Mouse (Mus musculus) midbrain, embryonic 13.5 days (tissue): Measurements from ENCODE around the gene Calhm2. TPM values are rescaled to one million over a fixed set of nuclear protein-coding genes. Genes with fewer than 3 reads are reported as not detected.
A peak's percentile ranks its signal among the peaks of the same experiment; 100 is the strongest.
"Not testable (repeated sequence)": the region's sequence is repeated elsewhere in the genome, so short reads cannot be mapped to it uniquely, and the experiment has no call there.

Experiments
- ATAC-seq: fragments of 200-750 bp; cut with Nextera tagmentation; 2 replicates; pipeline ENCODE4 v1.8.0; 2017; ENCODE audit warnings: mild to moderate bottlenecking, moderate TSS enrichment, moderate library complexity
- H3K27ac ChIP-seq: fragments of 300-500 bp; sonication (generic); 2 replicates; pipeline ENCODE4 v1.5.1; 2015; ENCODE audit warnings: inconsistent platforms, mild to moderate bottlenecking, moderate library complexity
- H3K27me3 ChIP-seq: fragments of 300-500 bp; sonication (generic); 2 replicates; pipeline ENCODE4 v1.6.1; 2015; ENCODE audit warnings: mild to moderate bottlenecking, inconsistent platforms
- H3K36me3 ChIP-seq: fragments of 300-500 bp; sonication (generic); 2 replicates; pipeline ENCODE4 v1.6.1; 2015; ENCODE audit warnings: mild to moderate bottlenecking, inconsistent platforms
- H3K4me1 ChIP-seq: fragments of 300-500 bp; sonication (generic); replicated peaks from 2 replicates; pipeline ENCODE4 v1.6.1; 2015; ENCODE audit warnings: inconsistent platforms
- H3K4me2 ChIP-seq: fragments of 300-500 bp; sonication (generic); replicated peaks from 2 replicates; pipeline ENCODE4 v1.6.1; 2015; ENCODE audit warnings: moderate library complexity, mild to moderate bottlenecking, inconsistent platforms
- H3K4me3 ChIP-seq: fragments of 300-500 bp; sonication (generic); replicated peaks from 2 replicates; pipeline ENCODE4 v1.5.1; 2015; ENCODE audit warnings: mild to moderate bottlenecking, inconsistent platforms
- H3K9ac ChIP-seq: fragments of 300-500 bp; sonication (generic); replicated peaks from 2 replicates; pipeline ENCODE4 v1.6.1; 2015; ENCODE audit warnings: mild to moderate bottlenecking, inconsistent platforms
- H3K9me3 ChIP-seq: fragments of 300-500 bp; sonication (generic); 2 replicates; pipeline ENCODE4 v1.6.1; 2016; ENCODE audit warnings: mild to moderate bottlenecking, inconsistent platforms
- WGBS: fragments of 180-500 bp; shearing (Covaris S2); methylation state at CpG from one replicate; pipeline ENCODE4 v1.1.7; 2015; 5-methylcytosine and 5-hydroxymethylcytosine counted together
- polyA plus RNA-seq: library from polyadenylated mRNA; unstranded; fragments of >200 nt; fragmentation: Nextera tagmentation; extraction: Ambion mirVana; gene quantifications from 2 replicates; pipeline ENCODE4 v1.2.1, GENCODE M21; 2015

Calhm2 gene
- polyA plus RNA-seq, 1 experiment from 2014 or later = 1.0 TPM

DNA sequence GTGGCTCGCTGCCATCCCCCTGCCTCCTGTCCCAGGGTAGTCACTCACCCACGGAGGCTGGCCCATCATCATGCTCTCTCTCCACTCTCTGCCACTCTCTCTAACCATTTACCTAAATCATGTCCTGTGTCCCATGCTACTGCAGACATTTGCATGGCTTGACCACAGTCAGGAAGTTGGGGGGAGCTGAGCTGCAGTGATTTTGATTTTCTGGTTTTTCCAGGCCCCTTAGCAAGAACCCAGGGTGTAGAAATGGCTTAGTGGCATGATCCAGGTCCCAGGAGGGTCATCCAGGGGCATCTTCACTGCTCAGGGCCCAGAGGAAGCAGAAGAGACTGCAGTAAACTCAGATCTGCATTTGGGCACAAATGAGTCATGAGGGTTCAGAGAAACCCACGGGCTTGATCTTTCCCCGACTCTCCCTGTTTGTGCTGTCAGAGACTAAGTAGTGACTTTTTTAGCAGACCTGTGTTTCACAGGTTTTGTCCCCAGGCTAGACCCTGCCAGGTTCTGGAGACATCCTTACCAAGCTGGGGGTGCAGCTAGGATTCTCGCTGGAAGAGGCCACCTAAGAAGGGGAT is 10.3 kb upstream of the Calhm2 start:
- no peak overlapping the region for H3K4me2 ChIP-seq
- no peak for ATAC-seq
- H3K36me3 ChIP-seq = no peaks in the 10 kb centered on the region
- no peak overlapping the region for H3K27ac ChIP-seq
- H3K4me3 ChIP-seq = no peak overlapping the region
- no peaks in the 10 kb centered on the region for H3K27me3 ChIP-seq
- H3K9ac ChIP-seq = no peak overlapping the region
- no peaks in the 10 kb centered on the region for H3K9me3 ChIP-seq
- 79% methylated on average over 5 of the region's 5 CpGs for WGBS
- H3K4me1 ChIP-seq = 0 out of 2 replicates have a peak, but pooled peaks cover 5% of the 10 kb centered on the region

GRCm38 (mm10) chr19:47144154-47144553 is 6.1 kb upstream of the Calhm2 start, which contains the start of gene Calhm1:
Calhm1 (minus strand) TSS chr19:47144254.
- Histone ChIP-seq H3K36me3 (no peaks in the 10 kb centered on the region), H3K9ac (no peak within 1 kb of the TSS), H3K4me3 (no peak within 1 kb of the TSS), H3K27me3 (no peaks in the 10 kb centered on the region), H3K27ac (no peak within 1 kb of the TSS), H3K4me1 (no peaks in the 10 kb centered on the region), H3K4me2 (no peak within 1 kb of the TSS), H3K9me3 (no peaks in the 10 kb centered on the region)
- WGBS = 93% methylated on average over 6 of the region's 6 CpGs
- ATAC-seq = no peak

DNA sequence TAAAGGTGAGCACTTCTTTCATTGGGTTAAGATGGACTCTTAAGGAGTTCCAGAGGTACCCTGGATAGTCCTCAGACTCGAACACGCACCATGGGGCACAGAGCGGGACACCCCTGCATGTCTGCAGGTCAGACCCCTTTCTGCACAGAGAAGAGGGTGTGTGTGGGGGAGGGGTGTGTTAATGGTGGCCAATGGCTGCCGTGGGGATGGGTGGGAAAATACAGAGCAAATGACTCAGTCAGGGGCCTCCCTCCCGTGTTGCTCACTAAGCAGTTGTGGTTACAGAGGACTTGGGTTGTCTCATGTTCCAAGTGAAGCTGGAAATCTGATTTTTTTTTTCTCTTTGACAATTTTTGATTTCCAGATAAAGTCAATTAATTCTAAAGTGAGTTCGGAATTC is 4.3 kb upstream of the Calhm2 start:
- Histone ChIP-seq H3K4me1 (peaks cover 10% of the 10 kb centered on the region), H3K4me3 (no peak overlapping the region), H3K36me3 (no peaks in the 10 kb centered on the region), H3K4me2 (no peak overlapping the region), H3K9ac (no peak overlapping the region), H3K27ac (no peak overlapping the region), H3K9me3 (no peaks in the 10 kb centered on the region), H3K27me3 (peaks cover 10% of the 10 kb centered on the region)
- 85% methylated on average over 6 of the region's 6 CpGs for WGBS
- ATAC-seq = no peak

- WGBS = 48% methylated on average over 7 of the region's 7 CpGs
- not testable (repeated sequence) for H3K4me3 ChIP-seq, ATAC-seq
Observed at GRCm38 (mm10) chr19:47139611-47140010, 1.5 kb upstream of the Calhm2 start.

DNA sequence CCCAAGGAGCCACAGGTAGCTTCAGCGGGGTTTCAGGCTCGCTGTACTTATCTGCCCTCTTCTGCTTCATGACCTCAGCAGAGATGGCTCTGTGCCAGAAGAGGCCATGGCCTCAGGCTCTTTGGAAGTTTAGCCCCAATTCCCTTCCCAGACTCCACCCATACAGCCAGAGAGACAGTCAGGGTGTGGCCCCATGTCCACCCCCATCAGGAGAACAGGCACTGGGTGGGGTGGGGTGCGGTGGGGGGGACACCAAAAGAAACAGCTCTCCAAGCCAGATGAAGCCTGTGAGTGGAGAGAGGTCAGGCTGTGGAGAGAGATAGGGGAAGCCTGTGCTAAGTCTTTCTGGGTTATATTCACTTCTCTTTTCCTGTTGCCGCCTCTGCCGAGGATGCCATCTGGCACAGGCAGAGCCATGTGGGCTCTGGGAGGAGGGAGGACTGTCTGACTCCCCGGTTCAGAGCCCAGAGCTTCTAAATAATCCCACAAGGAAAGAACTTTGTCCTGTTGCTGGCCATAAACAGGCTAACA is 978 bp downstream of the Calhm2 start:
- H3K4me2 ChIP-seq = peak overlapping the region; percentile 50
- peaks cover 10% of the 10 kb centered on the region for H3K27me3 ChIP-seq
- no peak overlapping the region for H3K4me3 ChIP-seq
- no peaks in the 10 kb centered on the region for H3K9me3 ChIP-seq
- ATAC-seq = 0 out of 2 replicates have a peak, but pooled peaks have one; percentile 24
- no peak overlapping the region; the same call in 1 of the 2 replicates for H3K9ac ChIP-seq
- 52% methylated on average over 6 of the region's 6 CpGs for WGBS
- peaks cover 19% of the 10 kb centered on the region for H3K4me1 ChIP-seq
- no peak overlapping the region for H3K27ac ChIP-seq
- H3K36me3 ChIP-seq = peaks cover 14% of the 10 kb centered on the region

More at GRCm38 (mm10) chr19:47139611-47140010, 1.5 kb upstream of the Calhm2 start:
- H3K9ac ChIP-seq, H3K9me3 ChIP-seq, H3K36me3 ChIP-seq, H3K4me2 ChIP-seq, H3K27ac ChIP-seq, H3K27me3 ChIP-seq: not testable (repeated sequence)
- H3K4me1 ChIP-seq = peaks cover 19% of the 10 kb centered on the region

- peaks cover 19% of the 10 kb centered on the region for H3K4me1 ChIP-seq
- H3K27ac ChIP-seq = no peak overlapping the region
- H3K4me2 ChIP-seq = no peak overlapping the region
- 86% methylated on average over 5 of the region's 5 CpGs for WGBS
- H3K27me3 ChIP-seq = peaks cover 10% of the 10 kb centered on the region
- peaks cover 23% of the 10 kb centered on the region for H3K36me3 ChIP-seq
- no peak overlapping the region for H3K9ac ChIP-seq
- no peaks in the 10 kb centered on the region for H3K9me3 ChIP-seq
- no peak overlapping the region for H3K4me3 ChIP-seq
- ATAC-seq = no peak
Observed at GRCm38 (mm10) chr19:47136170-47136569, 1.9 kb downstream of the Calhm2 start.

GRCm38 (mm10) chr19:47135568-47135967 is 2.5 kb downstream of the Calhm2 start:
- Histone ChIP-seq H3K9ac (no peak overlapping the region), H3K4me2 (no peak overlapping the region), H3K9me3 (no peaks in the 10 kb centered on the region), H3K4me3 (no peak overlapping the region), H3K36me3 (peaks cover 29% of the 10 kb centered on the region), H3K27me3 (peaks cover 10% of the 10 kb centered on the region), H3K27ac (no peak overlapping the region), H3K4me1 (peaks cover 19% of the 10 kb centered on the region)
- no peak for ATAC-seq
- WGBS = 89% methylated on average over 17 of the region's 17 CpGs

GRCm38 (mm10) chr19:47133161-47133560 is 4.9 kb downstream of the Calhm2 start:
- no peak overlapping the region for H3K4me2 ChIP-seq
- H3K27ac ChIP-seq = no peak overlapping the region
- H3K9ac ChIP-seq = no peak overlapping the region
- H3K27me3 ChIP-seq = peaks cover under 1% of the 10 kb centered on the region
- ATAC-seq = no peak
- no peak overlapping the region for H3K4me3 ChIP-seq
- H3K9me3 ChIP-seq = no peaks in the 10 kb centered on the region
- 91% methylated on average over 7 of the region's 7 CpGs for WGBS
- H3K36me3 ChIP-seq = peaks cover 53% of the 10 kb centered on the region
- H3K4me1 ChIP-seq = peaks cover 17% of the 10 kb centered on the region

GRCm38 (mm10) chr19:47130551-47131125 is 7.5 kb downstream of the Calhm2 start:
- Histone ChIP-seq H3K9me3 (no peaks in the 10 kb centered on the region), H3K36me3 (peaks cover 79% of the 10 kb centered on the region), H3K4me3 (no peak overlapping the region), H3K4me1 (no peaks in the 10 kb centered on the region), H3K27ac (no peak overlapping the region), H3K9ac (no peak overlapping the region), H3K4me2 (no peak overlapping the region), H3K27me3 (no peaks in the 10 kb centered on the region)
- WGBS = 95% methylated on average over 15 of the region's 15 CpGs
- ATAC-seq = no peak

DNA sequence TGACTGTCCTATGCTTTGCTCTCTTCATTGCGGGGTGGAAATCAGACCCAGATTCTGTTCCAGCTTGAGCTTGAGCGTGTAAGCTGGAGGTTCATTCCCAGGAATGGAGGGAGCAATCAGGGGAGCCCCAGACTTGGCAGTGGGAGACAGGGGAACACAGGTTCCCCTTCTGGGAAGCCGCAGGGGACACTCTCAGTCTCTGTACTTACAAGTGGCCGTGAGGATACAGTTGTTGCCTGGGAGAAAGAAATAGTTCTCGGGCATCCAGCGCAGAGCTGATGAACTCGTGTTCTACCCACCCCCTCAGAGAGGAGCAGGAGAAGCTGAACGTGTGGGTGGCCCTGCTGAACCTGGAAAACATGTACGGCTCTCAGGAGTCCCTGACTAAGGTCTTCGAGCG is 9.3 kb downstream of the Calhm2 start:
- H3K36me3 ChIP-seq = peaks cover 97% of the 10 kb centered on the region
- no peak for ATAC-seq
- WGBS = 91% methylated on average over 11 of the region's 11 CpGs
- H3K9me3 ChIP-seq = no peaks in the 10 kb centered on the region
- H3K4me1 ChIP-seq = no peaks in the 10 kb centered on the region
- no peaks in the 10 kb centered on the region for H3K27me3 ChIP-seq
- H3K27ac ChIP-seq = no peak overlapping the region
- no peak overlapping the region for H3K9ac ChIP-seq
- H3K4me2 ChIP-seq = no peak overlapping the region
- no peak overlapping the region for H3K4me3 ChIP-seq

- Histone ChIP-seq H3K36me3 (peaks cover 95% of the 10 kb centered on the region), H3K4me2 (no peak overlapping the region), H3K4me3 (no peak overlapping the region), H3K27me3 (no peaks in the 10 kb centered on the region), H3K27ac (no peak overlapping the region), H3K9me3 (no peaks in the 10 kb centered on the region), H3K9ac (no peak overlapping the region), H3K4me1 (no peaks in the 10 kb centered on the region)
- 97% methylated on average over 10 of the region's 10 CpGs for WGBS
- no peak for ATAC-seq
Observed at GRCm38 (mm10) chr19:47128164-47128563, 9.9 kb downstream of the Calhm2 start.

GRCm38 (mm10) chr19:47122802-47123201 is 15.3 kb downstream of the Calhm2 start:
- no peak for ATAC-seq
- Histone ChIP-seq H3K4me3 (no peak overlapping the region), H3K27ac (no peak overlapping the region), H3K4me2 (no peak overlapping the region), H3K9ac (no peak overlapping the region), H3K27me3 (no peaks in the 10 kb centered on the region), H3K9me3 (no peaks in the 10 kb centered on the region), H3K4me1 (no peaks in the 10 kb centered on the region), H3K36me3 (peaks cover 78% of the 10 kb centered on the region)
- 24% methylated on average over 2 of the region's 2 CpGs for WGBS
